Mouse (Mus musculus): ENCODE data around the gene Mnt. TPM values are rescaled to one million over a fixed set of nuclear protein-coding genes. Genes with fewer than 3 reads are reported as not detected.

The Mnt gene
- polyA plus RNA-seq, 1 experiment from 2014 or later, result 3.5 TPM

DNA sequence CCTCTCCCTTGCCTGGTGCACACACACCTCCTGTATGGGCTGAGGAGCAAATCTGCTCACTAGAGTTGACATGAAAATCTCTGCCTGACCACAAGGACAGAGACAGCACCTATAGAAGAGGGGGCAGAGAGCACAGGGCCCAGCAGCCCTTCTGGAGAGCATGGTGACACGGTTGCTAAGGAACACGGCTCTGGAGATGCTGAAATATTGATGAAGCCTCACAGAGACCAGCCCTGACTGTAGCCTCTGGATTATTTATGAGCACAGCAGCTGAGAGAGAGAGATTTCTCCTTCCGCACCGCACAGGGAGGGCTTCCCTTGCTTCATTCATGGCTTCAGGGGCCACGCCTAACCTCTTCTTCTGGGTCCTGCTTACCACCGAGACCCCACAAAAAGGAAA, 38.9 kb downstream of the Mnt start:
- no peaks in the 10 kb centered on the region for H3K4me1 ChIP-seq (replicated peaks; ENCODE audit: control insufficient read depth, insufficient read depth, low read length)
- H3K9me3 ChIP-seq (ENCODE audit: control insufficient read depth, low read length), result no peaks in the 10 kb centered on the region
- H3K27ac ChIP-seq (ENCODE audit: low read depth, low read length), result no peak overlapping the region
- peaks cover 5% of the 10 kb centered on the region; the same call in 1 of the 2 replicates for H3K36me3 ChIP-seq (ENCODE audit: control insufficient read depth, insufficient read depth, low read length)
- 82% methylated on average over 6 of the region's 6 CpGs for WGBS
- ATAC-seq (replicated peaks; ENCODE audit: low FRiP score) (no peak), DNase-seq (ENCODE audit: low spot score) (no peak)
- no peak overlapping the region for H3K4me2 ChIP-seq
- no peak overlapping the region for H3K4me3 ChIP-seq (ENCODE audit: low read depth, low read length)
- H3K27me3 ChIP-seq (replicated peaks; ENCODE audit: control insufficient read depth, insufficient read depth, low read length), result no peaks in the 10 kb centered on the region
- H3K9ac ChIP-seq (ENCODE audit: low read depth, low read length), result no peak overlapping the region

- no peak overlapping the region for H3K4me3 ChIP-seq (ENCODE audit: low read depth, low read length)
- ATAC-seq (replicated peaks; ENCODE audit: low FRiP score) (no peak), DNase-seq (ENCODE audit: low spot score) (no peak)
- no peak overlapping the region for H3K9ac ChIP-seq (ENCODE audit: low read depth, low read length)
- H3K36me3 ChIP-seq (ENCODE audit: control insufficient read depth, insufficient read depth, low read length), result peaks cover 5% of the 10 kb centered on the region; the same call in 1 of the 2 replicates
- H3K27me3 ChIP-seq (replicated peaks; ENCODE audit: control insufficient read depth, insufficient read depth, low read length), result no peaks in the 10 kb centered on the region
- H3K4me1 ChIP-seq (replicated peaks; ENCODE audit: control insufficient read depth, insufficient read depth, low read length), result no peaks in the 10 kb centered on the region
- no peaks in the 10 kb centered on the region for H3K9me3 ChIP-seq (ENCODE audit: control insufficient read depth, low read length)
- 78% methylated on average over 4 of the region's 4 CpGs for WGBS
- no peak overlapping the region for H3K4me2 ChIP-seq
- no peak overlapping the region for H3K27ac ChIP-seq (ENCODE audit: low read depth, low read length)
Observed at GRCm38 (mm10) chr11:74870544-74870943, 39.8 kb downstream of the Mnt start.

DNA sequence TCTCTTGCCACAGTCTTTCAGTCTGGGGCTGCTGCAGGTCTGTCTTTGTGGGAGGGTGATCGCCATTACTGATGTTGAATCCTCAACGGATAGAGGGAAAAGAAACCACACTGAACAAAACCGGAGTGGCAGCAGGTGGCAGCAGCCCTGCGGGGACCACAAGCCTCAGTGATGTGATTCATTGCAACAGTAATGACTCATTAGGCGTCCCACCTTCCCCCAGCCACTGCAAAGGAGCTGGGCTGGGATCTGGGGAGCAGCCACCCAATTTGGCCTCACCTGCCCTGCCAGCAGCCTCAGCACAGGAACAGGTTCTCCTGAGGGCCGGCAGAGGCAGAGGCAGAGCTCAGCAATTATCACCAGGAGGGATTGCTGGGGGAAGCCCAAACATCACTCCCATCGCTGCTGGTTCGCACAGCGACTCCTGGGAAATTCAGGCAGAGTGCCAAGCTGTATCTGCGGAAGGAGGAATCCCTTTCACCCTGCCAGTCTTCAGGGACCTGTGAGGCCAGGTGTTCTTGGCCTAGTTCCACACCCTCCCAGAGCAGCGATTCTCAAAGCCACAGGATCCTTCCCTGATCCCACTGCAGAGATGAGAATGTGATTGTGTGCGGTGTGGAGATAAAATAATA, 40.4 kb downstream of the Mnt start:
- H3K36me3 ChIP-seq (ENCODE audit: control insufficient read depth, insufficient read depth, low read length), result peaks cover 5% of the 10 kb centered on the region; the same call in 1 of the 2 replicates
- no peak overlapping the region for H3K9ac ChIP-seq (ENCODE audit: low read depth, low read length)
- no peaks in the 10 kb centered on the region for H3K9me3 ChIP-seq (ENCODE audit: control insufficient read depth, low read length)
- no peak overlapping the region for H3K27ac ChIP-seq (ENCODE audit: low read depth, low read length)
- H3K4me2 ChIP-seq, result no peak overlapping the region
- no peak for ATAC-seq (replicated peaks; ENCODE audit: low FRiP score)
- 56% methylated on average over 12 of the region's 12 CpGs for WGBS
- no peak overlapping the region for H3K4me3 ChIP-seq (ENCODE audit: low read depth, low read length)
- DNase-seq (ENCODE audit: low spot score), result no peak
- no peaks in the 10 kb centered on the region for H3K27me3 ChIP-seq (replicated peaks; ENCODE audit: control insufficient read depth, insufficient read depth, low read length)
- H3K4me1 ChIP-seq (replicated peaks; ENCODE audit: control insufficient read depth, insufficient read depth, low read length), result no peaks in the 10 kb centered on the region

GRCm38 (mm10) chr11:74874630-74875029, 43.9 kb downstream of the Mnt start:
- ATAC-seq (replicated peaks; ENCODE audit: low FRiP score) (no peak), DNase-seq (ENCODE audit: low spot score) (no peak)
- H3K36me3 ChIP-seq (ENCODE audit: control insufficient read depth, insufficient read depth, low read length), result no peaks in the 10 kb centered on the region

GRCm38 (mm10) chr11:74876801-74877200, 46.1 kb downstream of the Mnt start:
- no peaks in the 10 kb centered on the region for H3K27me3 ChIP-seq (replicated peaks; ENCODE audit: control insufficient read depth, insufficient read depth, low read length)
- H3K36me3 ChIP-seq (ENCODE audit: control insufficient read depth, insufficient read depth, low read length), result no peaks in the 10 kb centered on the region
- 16% methylated on average over 9 of the region's 9 CpGs for WGBS
- H3K4me3 ChIP-seq (ENCODE audit: low read depth, low read length), result no peak overlapping the region
- H3K9me3 ChIP-seq (ENCODE audit: control insufficient read depth, low read length), result no peaks in the 10 kb centered on the region
- no peaks in the 10 kb centered on the region; the same call in 1 of the 2 replicates for H3K4me1 ChIP-seq (replicated peaks; ENCODE audit: control insufficient read depth, insufficient read depth, low read length)
- H3K9ac ChIP-seq (ENCODE audit: low read depth, low read length), result no peak overlapping the region
- ATAC-seq (replicated peaks; ENCODE audit: low FRiP score) (0 out of 2 replicates have a peak, but pooled peaks have one; percentile 29), DNase-seq (ENCODE audit: low spot score) (peak; percentile 40)
- no peak overlapping the region for H3K4me2 ChIP-seq
- H3K27ac ChIP-seq (ENCODE audit: low read depth, low read length), result no peak overlapping the region

More at GRCm38 (mm10) chr11:74874630-74875029, 43.9 kb downstream of the Mnt start:
- Histone ChIP-seq H3K27ac (ENCODE audit: low read depth, low read length) (no peak overlapping the region), H3K9ac (ENCODE audit: low read depth, low read length) (no peak overlapping the region), H3K4me3 (ENCODE audit: low read depth, low read length) (no peak overlapping the region), H3K9me3 (ENCODE audit: control insufficient read depth, low read length) (no peaks in the 10 kb centered on the region), H3K4me2 (no peak overlapping the region), H3K4me1 (replicated peaks; ENCODE audit: control insufficient read depth, insufficient read depth, low read length) (no peaks in the 10 kb centered on the region; the same call in 1 of the 2 replicates), H3K27me3 (replicated peaks; ENCODE audit: control insufficient read depth, insufficient read depth, low read length) (no peaks in the 10 kb centered on the region)
- WGBS, result 64% methylated on average over 3 of the region's 3 CpGs

DNA sequence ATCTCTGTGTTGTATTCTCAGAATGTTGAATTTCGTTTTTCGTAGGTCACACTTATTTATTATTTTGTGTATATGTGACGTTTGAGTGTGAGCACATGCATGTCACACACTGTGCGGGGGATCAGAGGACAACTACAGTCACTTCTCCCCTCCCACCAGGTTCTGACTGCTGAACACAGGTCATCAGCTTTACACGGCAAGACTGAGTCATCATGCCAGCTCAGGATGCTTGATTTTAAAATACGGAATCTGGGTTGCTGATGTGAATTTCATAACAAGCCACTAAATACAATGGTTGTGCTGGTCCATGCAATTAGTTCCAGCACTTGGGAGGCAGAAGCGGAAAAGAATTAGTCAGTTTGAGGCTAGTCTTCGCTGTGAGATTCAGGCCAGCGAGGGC, 50.3 kb downstream of the Mnt start:
- no peak overlapping the region for H3K4me3 ChIP-seq (ENCODE audit: low read depth, low read length)
- H3K4me2 ChIP-seq, result no peak overlapping the region
- no peak overlapping the region for H3K27ac ChIP-seq (ENCODE audit: low read depth, low read length)
- no peak overlapping the region for H3K9ac ChIP-seq (ENCODE audit: low read depth, low read length)
- peaks cover 5% of the 10 kb centered on the region; the same call in 1 of the 2 replicates for H3K36me3 ChIP-seq (ENCODE audit: control insufficient read depth, insufficient read depth, low read length)
- WGBS, result 87% methylated on average over 9 of the region's 9 CpGs
- no peaks in the 10 kb centered on the region; the same call in 1 of the 2 replicates for H3K4me1 ChIP-seq (replicated peaks; ENCODE audit: control insufficient read depth, insufficient read depth, low read length)
- ATAC-seq (replicated peaks; ENCODE audit: low FRiP score) (no peak), DNase-seq (ENCODE audit: low spot score) (no peak)
- H3K9me3 ChIP-seq (ENCODE audit: control insufficient read depth, low read length), result no peaks in the 10 kb centered on the region
- H3K27me3 ChIP-seq (replicated peaks; ENCODE audit: control insufficient read depth, insufficient read depth, low read length), result no peaks in the 10 kb centered on the region

DNA sequence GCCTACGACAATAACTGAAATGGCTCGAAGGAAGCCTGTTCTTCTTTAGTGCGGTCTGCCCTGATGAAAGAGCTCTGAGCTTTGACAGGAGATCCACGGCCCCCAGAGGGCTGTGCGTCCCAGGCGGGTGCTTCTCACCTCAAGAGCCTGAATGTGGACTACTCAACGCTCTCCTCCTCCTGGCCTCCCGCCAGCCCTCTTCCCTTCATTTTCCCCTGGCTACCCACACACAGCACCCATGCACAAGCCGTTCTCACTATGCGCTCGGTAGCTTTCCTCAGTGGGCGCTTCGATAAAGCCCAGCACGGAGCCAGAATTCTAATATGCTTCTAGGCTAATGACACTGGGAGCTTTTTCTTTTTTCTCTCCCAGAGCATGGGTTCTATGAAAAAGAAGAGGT, 51.3 kb downstream of the Mnt start:
- no peak overlapping the region for H3K4me3 ChIP-seq (ENCODE audit: low read depth, low read length)
- H3K36me3 ChIP-seq (ENCODE audit: control insufficient read depth, insufficient read depth, low read length), result peaks cover 5% of the 10 kb centered on the region; the same call in 1 of the 2 replicates
- H3K9me3 ChIP-seq (ENCODE audit: control insufficient read depth, low read length), result no peaks in the 10 kb centered on the region
- DNase-seq (ENCODE audit: low spot score) (no peak), ATAC-seq (replicated peaks; ENCODE audit: low FRiP score) (no peak)
- no peak overlapping the region for H3K9ac ChIP-seq (ENCODE audit: low read depth, low read length)
- H3K27ac ChIP-seq (ENCODE audit: low read depth, low read length), result no peak overlapping the region
- 77% methylated on average over 14 of the region's 14 CpGs for WGBS
- no peak overlapping the region for H3K4me2 ChIP-seq
- H3K27me3 ChIP-seq (replicated peaks; ENCODE audit: control insufficient read depth, insufficient read depth, low read length), result no peaks in the 10 kb centered on the region
- no peaks in the 10 kb centered on the region for H3K4me1 ChIP-seq (replicated peaks; ENCODE audit: control insufficient read depth, insufficient read depth, low read length)

- peaks cover 5% of the 10 kb centered on the region; the same call in 1 of the 2 replicates for H3K36me3 ChIP-seq (ENCODE audit: control insufficient read depth, insufficient read depth, low read length)
- no peak overlapping the region for H3K4me3 ChIP-seq (ENCODE audit: low read depth, low read length)
- WGBS, result 90% methylated on average over 10 of the region's 10 CpGs
- no peak overlapping the region for H3K27ac ChIP-seq (ENCODE audit: low read depth, low read length)
- no peaks in the 10 kb centered on the region for H3K27me3 ChIP-seq (replicated peaks; ENCODE audit: control insufficient read depth, insufficient read depth, low read length)
- H3K4me1 ChIP-seq (replicated peaks; ENCODE audit: control insufficient read depth, insufficient read depth, low read length), result no peaks in the 10 kb centered on the region
- DNase-seq (ENCODE audit: low spot score) (no peak), ATAC-seq (replicated peaks; ENCODE audit: low FRiP score) (no peak)
- H3K9ac ChIP-seq (ENCODE audit: low read depth, low read length), result no peak overlapping the region
- no peaks in the 10 kb centered on the region for H3K9me3 ChIP-seq (ENCODE audit: control insufficient read depth, low read length)
- H3K4me2 ChIP-seq, result no peak overlapping the region
Observed at GRCm38 (mm10) chr11:74883098-74883497, 52.4 kb downstream of the Mnt start.

DNA sequence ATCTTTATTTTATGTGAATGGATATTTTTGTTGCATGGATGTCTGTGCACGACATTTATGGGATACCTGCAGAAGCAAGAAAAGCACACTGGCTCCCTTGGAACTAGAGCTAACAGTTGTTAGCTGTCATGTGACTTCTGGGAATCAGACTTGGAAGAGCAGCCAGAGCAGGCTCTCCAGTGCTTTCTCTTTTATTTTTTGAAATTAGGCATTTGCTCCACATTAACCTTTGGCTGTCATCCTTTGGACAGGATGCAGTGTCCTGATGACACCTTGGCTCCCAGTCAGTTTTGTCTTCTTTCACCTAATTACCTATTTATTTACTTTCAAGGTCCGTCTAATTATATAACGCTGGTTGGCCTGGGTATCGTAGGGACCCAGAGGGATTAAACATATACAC, 63.9 kb downstream of the Mnt start:
- Histone ChIP-seq H3K36me3 (ENCODE audit: control insufficient read depth, insufficient read depth, low read length) (peaks cover 3% of the 10 kb centered on the region), H3K27ac (ENCODE audit: low read depth, low read length) (no peak overlapping the region), H3K9ac (ENCODE audit: low read depth, low read length) (no peak overlapping the region), H3K9me3 (ENCODE audit: control insufficient read depth, low read length) (no peaks in the 10 kb centered on the region), H3K4me2 (no peak overlapping the region), H3K4me1 (replicated peaks; ENCODE audit: control insufficient read depth, insufficient read depth, low read length) (peaks cover 3% of the 10 kb centered on the region), H3K27me3 (replicated peaks; ENCODE audit: control insufficient read depth, insufficient read depth, low read length) (no peaks in the 10 kb centered on the region), H3K4me3 (ENCODE audit: low read depth, low read length) (no peak overlapping the region)
- no peak for DNase-seq (ENCODE audit: low spot score)
- no peak for ATAC-seq (replicated peaks; ENCODE audit: low FRiP score)
- WGBS, result 89% methylated on average over 4 of the region's 4 CpGs
